Mouse (Mus musculus) bone marrow macrophage, adult 2 months (primary cell): ENCODE measurements at regions not wholly inside any gene's neighbourhood (a gene's known extent, or its start where the extent isn't known, plus 50 kb on each side); places are given as distances from the start of the nearest gene placed in this dataset.

Experiments
- CTCF ChIP-seq: IDR thresholded peaks from 2 replicates; pipeline ENCODE4 v1.5.1; 2012; ENCODE audit warnings: low read depth, mild to moderate bottlenecking, low read length, moderate library complexity
- POLR2A ChIP-seq: IDR thresholded peaks from 2 replicates; pipeline ENCODE4 v1.6.1; 2012; ENCODE audit warnings: mild to moderate bottlenecking, low read depth, low read length, borderline replicate concordance

DNA sequence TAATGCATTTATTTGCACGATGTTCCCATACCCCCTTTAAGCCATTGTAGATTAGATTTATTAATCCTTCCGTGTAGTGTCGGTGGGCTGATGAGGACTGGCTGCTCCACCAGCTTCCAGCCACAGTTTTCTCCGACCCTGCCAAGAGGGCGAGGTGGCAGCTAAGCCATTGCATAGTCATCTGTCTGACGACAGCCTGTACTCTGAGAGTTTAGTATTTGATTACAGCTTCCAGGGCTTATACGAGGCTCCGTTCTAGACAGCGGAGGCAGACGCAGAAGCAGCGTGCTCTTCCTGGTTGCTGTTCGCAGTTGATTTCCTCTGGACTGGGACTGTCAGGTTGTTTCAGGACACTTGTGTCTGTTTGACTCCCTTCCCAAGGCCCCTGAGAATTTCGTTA is 73.8 kb downstream of the Cd24a start:
- TF ChIP-seq CTCF, result no peak
- TF ChIP-seq POLR2A, result no peak
